Mouse (Mus musculus): ENCODE measurements at regions not wholly inside any gene's neighbourhood (a gene's known extent, or its start where the extent isn't known, plus 50 kb on each side); places are given as distances from the start of the nearest gene placed in this dataset.

- Histone ChIP-seq H3K4me3 (ENCODE audit: control insufficient read depth in 1 of 2, insufficient read depth in 1 of 2, low read depth in 2 of 2, low read length in 2 of 2) (no peak overlapping the region), H3K27me3 (ENCODE audit: control insufficient read depth in 1 of 2, insufficient read depth in 2 of 2, low read length in 2 of 2) (no peaks in the 10 kb centered on the region), H3K4me1 (ENCODE audit: control insufficient read depth in 1 of 2, insufficient read depth in 2 of 2, low read length in 2 of 2) (no peaks in the 10 kb centered on the region), H3K9me3 (replicated peaks; ENCODE audit: insufficient read depth, low read length) (no peaks in the 10 kb centered on the region), H3K79me2 (ENCODE audit: control insufficient read depth, insufficient read depth, low read length, poor library complexity) (no peaks in the 10 kb centered on the region), H3K9ac (ENCODE audit: control insufficient read depth, low read depth, low read length, poor library complexity, severe bottlenecking) (no peak overlapping the region), H3K36me3 (ENCODE audit: control insufficient read depth in 1 of 2, insufficient read depth in 2 of 2, low read length in 2 of 2) (no peaks in the 10 kb centered on the region), H3K27ac (ENCODE audit: control insufficient read depth, low read depth, low read length) (no peak overlapping the region)
- no peak for DNase-seq (ENCODE audit: low read depth, low spot score)
- no peak for TF ChIP-seq TCF12 (IDR thresholded peaks at IDR 0.05; ENCODE audit: low read depth, low read length)
- TF ChIP-seq E2F4 (IDR thresholded peaks at IDR 0.05; ENCODE audit: borderline replicate concordance, low read depth, low read length), result no peak
- no peak for TF ChIP-seq MYC (IDR thresholded peaks at IDR 0.05; ENCODE audit: low read depth, low read length)
- TF ChIP-seq JUND (IDR thresholded peaks at IDR 0.05; ENCODE audit: low read depth, low read length), result no peak
- no peak for TF ChIP-seq UBTF (IDR thresholded peaks at IDR 0.05; ENCODE audit: borderline replicate concordance, insufficient read depth, low read depth, low read length)
- TF ChIP-seq MAZ (IDR thresholded peaks at IDR 0.05; ENCODE audit: low read depth, low read length), result no peak
- no peak for TF ChIP-seq GATA1 (IDR thresholded peaks at IDR 0.05; ENCODE audit: low read depth, low read length)
- TF ChIP-seq ZNF384 (IDR thresholded peaks at IDR 0.05; ENCODE audit: low read depth, low read length), result no peak
- TF ChIP-seq NRF1 (IDR thresholded peaks at IDR 0.05; ENCODE audit: insufficient read depth, low read depth, low read length, poor library complexity, severe bottlenecking), result no peak
- TF ChIP-seq HCFC1 (IDR thresholded peaks at IDR 0.05; ENCODE audit: low read depth, low read length), result no peak
- no peak for TF ChIP-seq TBP (IDR thresholded peaks at IDR 0.05; ENCODE audit: low read depth, low read length)
- no peak for TF ChIP-seq ZMIZ1 (IDR thresholded peaks at IDR 0.05; ENCODE audit: low read depth, low read length)
- TF ChIP-seq TAL1 (IDR thresholded peaks at IDR 0.05; ENCODE audit: low read length), result no peak
- no peak for TF ChIP-seq KAT2A (conservative IDR thresholded peaks at IDR 0.05; ENCODE audit: low read depth, low read length)
These were observed 161.0 kb downstream of the Rybp start for GRCm38 (mm10) chr6:100126326-100126725.

GRCm38 (mm10) chr6:100121240-100121639 lies 166.0 kb downstream of the Rybp start:
- Histone ChIP-seq H3K36me3 (ENCODE audit: control insufficient read depth in 1 of 2, insufficient read depth in 2 of 2, low read length in 2 of 2) (no peaks in the 10 kb centered on the region), H3K9ac (ENCODE audit: control insufficient read depth, low read depth, low read length, poor library complexity, severe bottlenecking) (no peak overlapping the region), H3K9me3 (replicated peaks; ENCODE audit: insufficient read depth, low read length) (no peaks in the 10 kb centered on the region), H3K27me3 (ENCODE audit: control insufficient read depth in 1 of 2, insufficient read depth in 2 of 2, low read length in 2 of 2) (no peaks in the 10 kb centered on the region), H3K79me2 (ENCODE audit: control insufficient read depth, insufficient read depth, low read length, poor library complexity) (no peaks in the 10 kb centered on the region), H3K4me3 (ENCODE audit: control insufficient read depth in 1 of 2, insufficient read depth in 1 of 2, low read depth in 2 of 2, low read length in 2 of 2) (no peak overlapping the region), H3K4me1 (ENCODE audit: control insufficient read depth in 1 of 2, insufficient read depth in 2 of 2, low read length in 2 of 2) (no peaks in the 10 kb centered on the region), H3K27ac (ENCODE audit: control insufficient read depth, low read depth, low read length) (no peak overlapping the region)
- TF ChIP-seq KAT2A (conservative IDR thresholded peaks at IDR 0.05; ENCODE audit: low read depth, low read length) (no peak), CTCF (IDR thresholded peaks at IDR 0.05 in 2 of 3, conservative IDR thresholded peaks at IDR 0.05 in 1 of 3; ENCODE audit: control insufficient read depth in 1 of 3, insufficient read depth in 1 of 3, low read depth in 2 of 3, low read length in 3 of 3, poor library complexity in 1 of 3, severe bottlenecking in 1 of 3) (no peak), TAL1 (IDR thresholded peaks at IDR 0.05; ENCODE audit: low read length) (no peak), RCOR1 (IDR thresholded peaks at IDR 0.05; ENCODE audit: low read depth, low read length) (no peak), ZKSCAN1 (IDR thresholded peaks at IDR 0.05; ENCODE audit: low read depth, low read length) (no peak), MAZ (IDR thresholded peaks at IDR 0.05; ENCODE audit: low read depth, low read length) (no peak), ZNF384 (IDR thresholded peaks at IDR 0.05; ENCODE audit: low read depth, low read length) (no peak), GATA1 (IDR thresholded peaks at IDR 0.05; ENCODE audit: low read depth, low read length) (no peak), GABPA (IDR thresholded peaks at IDR 0.05; ENCODE audit: low read depth, low read length) (no peak), UBTF (IDR thresholded peaks at IDR 0.05; ENCODE audit: borderline replicate concordance, insufficient read depth, low read depth, low read length) (no peak), MEF2A (IDR thresholded peaks at IDR 0.05; ENCODE audit: extremely low read depth, insufficient replicate concordance, low read depth, low read length, poor library complexity, severe bottlenecking) (no peak), ZC3H11A (IDR thresholded peaks at IDR 0.05; ENCODE audit: low read depth, low read length) (no peak), TBP (IDR thresholded peaks at IDR 0.05; ENCODE audit: low read depth, low read length) (no peak), SIN3A (IDR thresholded peaks at IDR 0.05; ENCODE audit: low read length) (no peak), USF1 (IDR thresholded peaks at IDR 0.05; ENCODE audit: low read depth, low read length) (no peak), RAD21 (IDR thresholded peaks at IDR 0.05; ENCODE audit: low read depth, low read length) (no peak), POLR2AphosphoS2 (IDR thresholded peaks at IDR 0.05; ENCODE audit: low read length) (no peak), ELF1 (IDR thresholded peaks at IDR 0.05; ENCODE audit: low read depth, low read length) (no peak), MAFK (IDR thresholded peaks at IDR 0.05; ENCODE audit: borderline replicate concordance, low read depth, low read length) (no peak)
- DNase-seq (ENCODE audit: low read depth, low spot score), result no peak

Data from MEL (cell line).